Mouse (Mus musculus) gonadal fat pad, adult 2 months (tissue): Measurements from ENCODE around the gene Grk3. TPM values are rescaled to one million over a fixed set of nuclear protein-coding genes. Genes with fewer than 3 reads are reported as not detected.

Experiments used
- DNase-seq: peaks from one replicate; pipeline ENCODE4 v3.0.0-alpha.2; 2012; ENCODE audit warnings: low read depth
- polyA plus RNA-seq: library from polyadenylated mRNA; depleted of rRNA; stranded (reverse); fragments of >200 nt; gene quantifications from 2 replicates; pipeline ENCODE4 v1.2.3, GENCODE M21; 2012

Grk3 gene
- polyA plus RNA-seq, 1 experiment = 8.5 TPM

- DNase-seq = no peak
Measured at GRCm38 (mm10) chr5:112941001-112941400, 74.6 kb downstream of the Grk3 start.

GRCm38 (mm10) chr5:112936632-112937031 is 79.0 kb downstream of the Grk3 start:
- DNase-seq = no peak

GRCm38 (mm10) chr5:112935436-112935835 is 80.2 kb downstream of the Grk3 start:
- DNase-seq = no peak

DNA sequence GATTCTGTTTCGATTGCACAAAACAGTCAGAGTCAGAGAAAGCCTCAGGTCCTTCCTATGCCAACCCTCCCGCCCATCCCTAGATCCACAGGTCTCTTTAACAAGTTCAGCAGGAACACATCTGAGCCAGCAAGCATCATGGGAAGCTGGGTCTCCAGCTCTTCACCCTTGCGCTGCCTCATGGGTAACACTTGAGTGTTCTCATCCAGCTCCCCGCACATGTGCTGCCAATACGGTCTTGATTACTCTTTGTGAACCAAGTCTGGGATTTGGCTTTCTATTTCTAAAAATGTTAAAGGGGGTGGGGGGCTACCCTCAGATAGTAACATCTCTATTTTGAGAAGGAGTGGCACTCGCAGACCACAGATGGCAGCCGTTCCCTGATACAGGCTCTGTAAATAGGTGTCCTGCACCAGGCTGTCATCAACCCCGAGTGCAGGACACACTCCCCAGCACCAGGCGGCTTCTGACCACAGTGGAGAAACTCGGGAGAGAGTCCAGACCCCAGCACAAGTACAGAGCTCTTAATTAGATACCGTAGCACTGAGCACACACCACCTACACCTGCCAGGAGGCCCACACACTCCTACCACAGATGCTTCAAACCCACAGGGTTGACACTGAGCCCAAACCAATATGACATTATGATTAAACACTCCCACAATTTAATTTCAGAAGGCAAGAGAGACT is 82.6 kb downstream of the Grk3 start:
- DNase-seq = no peak

DNA sequence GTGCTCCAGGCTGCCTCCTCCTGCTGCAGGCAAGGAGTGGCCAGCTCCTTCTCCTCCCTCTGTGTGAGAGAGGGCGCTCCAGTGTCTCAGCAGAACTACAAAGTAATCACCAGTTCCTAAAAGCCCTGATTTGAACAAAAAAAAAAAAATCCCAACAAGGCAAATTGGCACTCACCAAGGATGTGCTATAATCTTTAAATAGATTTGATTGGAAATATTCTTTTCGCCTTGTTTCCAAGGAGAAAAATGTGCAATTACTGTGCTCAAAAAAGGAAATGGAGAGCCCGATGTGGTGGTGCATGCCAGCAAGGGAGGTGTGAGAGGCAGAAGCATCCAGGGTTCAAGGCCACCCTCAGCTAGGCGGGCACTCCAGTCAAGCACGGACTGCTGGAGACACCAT is 83.7 kb downstream of the Grk3 start:
- DNase-seq = no peak

GRCm38 (mm10) chr5:112928201-112928881 is 87.2 kb downstream of the Grk3 start:
- DNase-seq = no peak

GRCm38 (mm10) chr5:112925422-112925821 is 90.2 kb downstream of the Grk3 start:
- no peak for DNase-seq

DNA sequence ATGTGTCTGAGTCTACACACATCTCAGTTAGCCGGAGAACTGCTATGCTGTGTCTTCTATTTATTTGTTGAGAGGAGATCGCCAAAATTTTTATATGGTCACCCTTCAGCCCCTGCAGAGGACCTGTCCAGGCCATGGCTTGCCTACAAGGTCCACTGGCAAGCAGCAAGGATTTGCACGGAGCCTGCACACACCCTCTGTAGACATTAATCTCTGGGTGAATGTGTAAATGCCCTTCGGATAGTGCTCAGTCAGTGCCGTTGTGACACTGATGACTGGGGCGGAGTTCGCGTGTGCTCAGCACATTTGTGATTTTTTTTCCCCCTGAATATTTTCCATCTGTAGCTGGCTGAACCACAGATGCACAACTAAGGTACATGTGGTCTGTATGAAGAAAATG is 90.8 kb downstream of the Grk3 start:
- no peak for DNase-seq

DNA sequence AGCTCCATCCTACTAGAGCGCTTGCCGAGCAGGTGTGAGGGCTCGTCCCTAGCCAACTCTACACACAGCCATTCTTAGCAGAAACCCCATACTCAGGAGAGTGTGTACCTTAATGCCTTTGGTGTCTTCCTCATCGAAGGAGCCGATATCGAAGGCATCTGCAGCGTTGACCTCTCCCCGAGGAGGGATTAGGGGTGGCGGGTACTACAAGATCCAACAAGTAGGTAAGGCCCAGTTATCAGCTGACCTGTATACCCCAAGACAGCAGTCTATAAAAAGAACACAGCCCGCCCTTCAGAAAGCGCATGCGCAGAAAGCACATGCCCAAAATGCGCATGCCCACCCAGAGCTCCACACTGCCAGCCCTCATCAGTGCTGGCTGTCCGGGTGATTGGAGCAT is 91.8 kb downstream of the Grk3 start:
- DNase-seq = no peak

- no peak for DNase-seq
Measured at GRCm38 (mm10) chr5:112921914-112922313, 93.7 kb downstream of the Grk3 start.

GRCm38 (mm10) chr5:112910381-112910780 is 105.2 kb downstream of the Grk3 start:
- no peak for DNase-seq

DNA sequence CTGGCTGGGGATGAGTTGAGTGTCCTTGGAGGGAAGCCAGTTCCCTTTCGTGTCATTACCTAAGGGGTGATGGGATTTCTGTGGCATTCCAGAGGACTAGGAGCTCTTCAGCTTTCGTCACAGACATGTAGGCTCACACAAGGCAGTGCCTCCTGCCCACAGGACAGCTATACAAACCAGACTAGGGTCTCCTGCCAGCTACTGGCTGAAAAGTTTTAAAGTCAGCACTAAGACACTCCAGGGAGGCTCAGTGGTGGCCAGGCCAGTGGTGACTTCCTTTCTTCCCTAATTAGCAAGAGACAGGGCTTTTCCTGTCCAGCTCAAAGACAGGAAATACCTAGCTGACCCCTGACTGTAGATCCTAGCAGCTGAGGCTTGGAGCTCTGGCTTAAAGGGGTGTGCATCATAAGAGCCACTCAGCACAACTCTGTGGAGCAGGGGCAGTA is 107.4 kb downstream of the Grk3 start:
- no peak for DNase-seq

DNA sequence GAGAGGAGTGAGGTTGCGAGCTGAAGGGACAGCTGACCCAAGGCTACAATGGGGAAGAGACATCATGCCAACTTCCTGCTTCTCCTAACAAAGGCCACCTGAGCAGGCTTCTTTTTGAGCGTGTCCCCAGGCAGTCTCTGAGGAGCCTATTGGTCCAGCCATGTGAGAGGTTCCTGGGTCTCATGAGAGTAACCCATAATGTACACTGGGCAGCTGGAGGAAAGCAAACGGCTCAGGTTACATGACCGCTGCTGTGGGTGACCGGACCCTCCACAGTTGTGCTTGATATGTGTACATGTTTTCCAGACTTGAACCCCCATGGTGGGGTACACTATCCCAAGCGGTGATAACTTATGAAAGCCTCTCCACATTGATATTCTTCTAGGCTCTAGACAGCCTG is 108.1 kb downstream of the Grk3 start:
- DNase-seq = no peak

DNA sequence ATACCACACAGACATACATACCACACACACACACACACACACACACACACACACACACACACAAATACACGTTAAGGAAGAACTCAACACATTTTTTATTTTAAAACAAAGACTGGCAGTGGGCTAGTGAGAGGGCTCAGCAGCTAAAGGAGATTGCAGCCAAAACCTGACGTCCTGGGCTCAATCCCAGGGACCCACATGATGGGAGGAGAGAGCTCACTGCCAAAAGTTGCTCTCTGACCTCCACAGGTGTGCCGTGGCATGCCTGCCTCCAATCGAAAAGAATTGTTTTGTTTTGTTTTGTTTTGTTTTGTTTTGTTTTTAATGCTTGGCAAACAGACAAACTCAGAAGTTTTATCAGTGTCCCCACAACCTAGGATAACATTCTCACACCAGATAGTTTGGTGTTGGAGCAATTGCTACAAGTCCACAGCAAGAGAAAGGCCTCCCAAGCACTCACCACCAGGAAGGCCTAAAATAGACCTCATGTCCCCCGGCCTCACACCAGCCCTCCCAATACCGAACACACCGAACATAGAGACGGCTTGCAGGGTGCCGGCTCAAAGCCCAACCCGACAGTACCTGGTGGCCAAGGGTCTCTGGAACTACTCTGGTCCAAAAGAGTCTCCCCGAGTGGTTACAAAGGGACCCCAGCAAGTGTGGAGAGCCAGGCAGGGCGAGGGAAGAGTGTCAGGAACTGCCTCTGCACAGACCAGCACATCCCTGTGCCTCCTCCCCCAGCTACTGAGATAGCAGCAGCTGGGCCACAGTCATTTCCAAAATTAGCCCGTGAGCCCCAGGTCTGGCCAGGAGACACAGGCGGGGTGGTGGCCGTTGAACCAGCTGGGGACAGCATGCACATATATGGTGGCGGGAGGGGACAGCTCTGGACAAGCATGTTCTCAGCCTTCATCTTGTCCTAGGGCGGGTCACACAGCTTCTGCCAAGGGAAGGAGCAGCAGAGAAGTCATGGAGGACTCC is 119.6 kb downstream of the Grk3 start, which contains the start of gene Myo18b:
TSS of gene Myo18b (minus strand) at position 689 of the 981 bp plus-strand sequence.
- DNase-seq = no peak

DNA sequence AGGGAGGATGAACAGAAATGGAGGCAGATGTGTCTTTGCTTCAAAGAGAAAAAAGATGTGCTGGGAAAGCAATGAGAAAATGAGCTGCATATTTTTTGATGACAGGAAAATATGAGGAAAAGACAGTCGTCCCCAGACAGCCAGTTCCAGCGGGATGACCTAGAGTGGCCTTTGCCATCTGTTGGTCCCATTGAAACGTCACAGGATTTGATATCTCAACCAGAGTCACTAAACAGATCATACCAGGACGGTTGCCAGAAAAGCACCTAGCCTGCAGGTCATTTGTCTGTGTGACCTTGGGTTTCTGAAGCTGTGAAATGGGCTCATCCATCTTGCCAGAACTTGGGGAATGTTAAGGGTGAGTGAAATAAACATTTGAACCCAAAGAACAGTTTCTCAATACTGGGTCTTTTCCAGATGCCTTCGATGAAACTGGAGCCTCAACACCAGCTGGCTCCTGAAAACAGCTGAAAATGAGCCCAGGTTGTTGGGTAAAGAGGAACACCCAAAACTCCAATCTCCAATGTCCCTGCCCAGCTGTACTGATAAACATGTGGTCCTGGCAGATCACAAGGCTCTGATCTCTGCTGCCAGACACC is 122.0 kb downstream of the Grk3 start:
- no peak for DNase-seq

DNA sequence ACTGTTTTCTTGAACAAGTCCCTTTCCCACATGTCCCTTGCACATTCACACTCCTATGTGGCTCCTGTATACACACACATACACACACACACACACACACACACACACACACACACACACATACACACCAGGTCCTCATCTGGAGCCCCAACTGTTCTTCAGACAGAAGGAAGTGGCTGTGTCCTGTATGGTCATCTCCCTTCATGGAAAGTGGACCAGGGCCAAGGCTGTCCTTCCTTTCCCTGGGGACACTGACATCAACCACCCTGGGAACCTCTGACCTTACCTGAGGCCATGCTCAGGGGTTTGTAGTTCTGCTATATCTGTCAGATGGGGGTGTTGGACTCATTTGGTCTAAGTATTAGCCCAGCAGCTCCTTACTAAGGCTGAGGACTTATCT is 123.2 kb downstream of the Grk3 start:
- DNase-seq = no peak

DNA sequence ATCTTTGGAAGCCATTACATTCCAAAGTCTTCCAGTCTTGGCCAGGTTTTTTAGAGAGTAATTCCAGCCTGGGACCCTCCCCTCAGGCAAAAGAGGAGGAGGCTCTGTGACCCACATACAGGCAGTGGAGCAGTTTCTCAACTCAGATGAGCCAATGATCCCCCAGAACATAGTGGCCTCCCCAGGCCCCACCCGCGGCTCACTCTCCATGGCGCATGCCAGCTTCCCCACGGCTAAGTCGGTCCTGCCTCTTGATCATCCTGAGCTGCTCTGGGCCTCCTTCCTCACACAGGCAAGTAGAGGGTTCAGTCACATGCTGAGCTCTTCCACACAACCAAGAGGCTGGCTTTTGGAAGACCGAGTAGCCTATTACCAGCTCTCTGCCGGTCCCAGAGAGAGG is 126.9 kb downstream of the Grk3 start:
- DNase-seq = no peak

DNA sequence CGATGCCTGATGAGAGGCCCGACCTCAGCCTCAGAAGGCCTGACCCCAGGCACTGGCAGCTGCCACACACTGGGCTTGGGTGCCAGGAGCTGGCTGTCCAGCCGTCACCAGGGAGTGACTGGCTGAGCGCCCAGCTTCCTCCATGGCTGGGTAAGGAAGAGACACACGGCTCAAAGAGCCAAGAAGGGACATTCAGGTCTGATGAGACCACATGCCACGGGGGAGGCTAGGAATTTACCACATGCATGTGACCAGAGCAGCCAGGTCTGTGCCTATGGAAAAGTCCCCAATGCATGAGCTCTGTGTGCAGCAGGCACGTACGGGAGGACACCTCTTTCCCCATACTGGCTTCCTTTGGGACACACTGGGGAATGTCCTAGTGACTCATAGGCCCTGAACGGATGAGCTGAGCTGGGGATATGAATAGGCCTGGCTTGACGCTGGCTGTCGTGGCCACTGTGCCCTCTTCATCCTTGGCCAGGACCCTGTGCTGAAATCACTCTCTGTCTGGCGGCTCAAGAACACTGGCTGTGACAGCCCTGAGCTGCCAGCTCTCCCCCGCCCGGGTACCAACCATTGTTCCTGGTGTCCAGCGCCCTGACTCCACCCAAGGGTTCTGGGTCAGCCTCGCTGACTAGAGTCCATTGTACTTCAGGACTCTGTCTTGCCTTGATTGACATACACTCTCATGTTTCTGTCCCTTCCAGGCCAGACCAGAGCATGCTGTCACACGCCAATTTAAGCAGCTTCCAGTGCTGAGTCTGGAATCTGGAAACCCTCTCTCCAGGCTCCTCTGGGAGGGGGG is 128.7 kb downstream of the Grk3 start:
- no peak for DNase-seq

DNA sequence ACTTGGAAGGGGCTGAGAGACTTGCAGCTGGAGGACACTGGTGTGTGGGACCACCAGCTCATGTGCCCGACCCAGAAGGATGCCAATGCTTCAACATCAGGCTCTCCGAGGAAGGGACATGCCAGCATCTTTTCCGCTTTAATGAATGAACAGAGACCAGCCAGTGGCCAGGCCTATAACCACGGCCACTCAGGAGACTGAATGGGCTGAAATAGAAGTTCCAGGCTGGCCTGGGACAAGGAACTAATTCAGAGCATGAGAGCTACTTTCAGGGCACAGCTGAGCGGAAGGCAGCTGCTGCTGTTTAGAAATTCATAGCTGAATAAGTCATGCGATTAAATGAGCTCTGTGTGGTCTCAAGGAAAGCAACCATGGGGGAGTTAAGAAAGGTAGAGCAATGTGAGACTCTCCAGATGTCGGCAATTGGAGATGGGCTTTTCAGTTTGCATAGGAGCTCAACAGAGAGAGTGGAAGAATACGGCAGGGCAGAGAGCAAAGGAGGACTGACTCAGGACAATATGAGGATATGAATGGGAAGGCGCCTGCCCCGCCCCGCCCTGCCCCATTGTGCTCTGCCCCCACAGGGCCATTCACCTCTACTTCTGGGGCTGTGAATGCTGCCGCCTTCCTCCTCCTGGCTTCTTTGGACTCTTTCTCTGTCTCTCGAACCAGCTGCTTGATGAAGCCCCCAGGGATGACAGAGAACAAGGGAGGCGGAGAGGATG is 138.0 kb downstream of the Grk3 start:
- no peak for DNase-seq

- DNase-seq = no peak
Measured at GRCm38 (mm10) chr5:112876846-112877390, 138.7 kb downstream of the Grk3 start.
